Mouse (Mus musculus) heart, embryonic 12.5 days (tissue): ENCODE measurements around the gene Acss1. TPM values are rescaled to one million over a fixed set of nuclear protein-coding genes. Genes with fewer than 3 reads are reported as not detected.

Experiments used
- ATAC-seq: fragments of 200-750 bp; cut with Nextera tagmentation; 2 replicates; pipeline ENCODE4 v1.8.0; 2017; ENCODE audit warnings: moderate TSS enrichment, moderate library complexity; ENCODE audit not compliant: insufficient number of reproducible peaks, low FRiP score
- H3K27ac ChIP-seq: fragments of 300-500 bp; sonication (generic); 2 replicates; pipeline ENCODE4 v1.5.1; 2016; ENCODE audit warnings: mild to moderate bottlenecking, moderate library complexity; ENCODE audit not compliant: poor library complexity, severe bottlenecking
- H3K27me3 ChIP-seq: fragments of 300-500 bp; sonication (generic); replicated peaks from 2 replicates; pipeline ENCODE4 v1.6.1; 2016; ENCODE audit warnings: mild to moderate bottlenecking, moderate library complexity
- H3K36me3 ChIP-seq: fragments of 300-500 bp; sonication (generic); 2 replicates; pipeline ENCODE4 v1.6.1; 2016; ENCODE audit warnings: mild to moderate bottlenecking, moderate library complexity
- H3K4me1 ChIP-seq: fragments of 300-500 bp; sonication (generic); replicated peaks from 2 replicates; pipeline ENCODE4 v1.6.1; 2016; ENCODE audit warnings: mild to moderate bottlenecking
- H3K4me2 ChIP-seq: fragments of 300-500 bp; sonication (generic); 2 replicates; pipeline ENCODE4 v1.6.1; 2016; ENCODE audit warnings: mild to moderate bottlenecking, moderate library complexity
- H3K4me3 ChIP-seq: fragments of 300-500 bp; sonication (generic); 2 replicates; pipeline ENCODE4 v1.5.1; 2016; ENCODE audit warnings: mild to moderate bottlenecking
- H3K9ac ChIP-seq: fragments of 300-500 bp; sonication (generic); 2 replicates; pipeline ENCODE4 v1.6.1; 2016; ENCODE audit warnings: mild to moderate bottlenecking, moderate library complexity
- H3K9me3 ChIP-seq: fragments of 300-500 bp; sonication (generic); replicated peaks from 2 replicates; pipeline ENCODE4 v1.6.1; 2016; ENCODE audit warnings: mild to moderate bottlenecking, moderate library complexity
- WGBS: fragments of 180-500 bp; shearing (Covaris S2); methylation state at CpG from one replicate; pipeline ENCODE4 v1.1.7; 2016; 5-methylcytosine and 5-hydroxymethylcytosine counted together
- polyA plus RNA-seq: library from polyadenylated mRNA; unstranded; fragments of >200 nt; fragmentation: Nextera tagmentation; extraction: Ambion mirVana; gene quantifications from 2 replicates; pipeline ENCODE4 v1.2.1, GENCODE M21; 2016

Gene Acss1
- polyA plus RNA-seq, 1 experiment from 2014 or later = 12.7 TPM

DNA sequence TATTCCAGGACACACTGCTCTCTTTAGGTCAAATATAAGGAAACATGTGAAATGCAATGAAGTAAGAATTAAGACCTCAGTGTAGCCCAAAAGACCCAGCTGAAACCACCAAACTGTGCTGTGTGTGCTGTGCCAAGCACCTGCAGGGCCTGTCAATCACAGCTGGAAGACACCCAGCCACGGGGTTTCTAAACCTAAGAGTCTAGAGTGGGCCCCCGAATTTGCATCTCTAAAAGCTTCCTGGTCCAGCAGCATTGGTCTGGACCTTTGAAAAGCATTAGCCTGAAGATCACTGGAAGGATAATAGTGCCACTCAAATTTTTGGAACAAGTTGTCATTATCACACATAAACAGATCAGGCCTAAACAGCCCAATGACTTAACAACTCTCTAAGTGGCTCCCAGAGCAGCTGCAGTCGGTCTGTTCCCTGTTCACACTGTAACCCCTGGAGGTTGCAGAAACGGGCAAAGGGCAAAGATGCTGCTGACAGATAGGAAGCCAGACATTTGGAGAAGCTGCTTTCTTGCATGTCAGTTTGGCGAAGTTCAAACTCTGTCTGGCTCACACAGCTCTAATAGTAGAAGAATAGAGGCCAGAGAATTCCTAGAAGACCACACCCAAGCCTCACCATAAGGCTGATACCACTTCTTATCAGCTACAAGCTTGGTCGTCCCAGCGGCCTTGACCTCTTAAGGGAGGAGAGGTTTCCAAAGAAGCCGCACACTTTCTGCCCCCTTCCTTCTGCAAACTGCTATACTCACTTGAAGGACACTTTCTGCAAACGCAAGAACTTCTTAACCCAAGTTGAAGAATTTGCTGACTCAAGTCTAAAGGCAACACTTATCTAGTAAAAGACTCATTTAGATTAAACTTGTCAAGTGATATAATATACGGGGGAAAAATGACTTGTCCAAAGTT is 2.5 kb downstream of the Acss1 start:
- H3K4me3 ChIP-seq = no peak overlapping the region
- peaks cover 37% of the 10 kb centered on the region for H3K4me1 ChIP-seq
- WGBS = 36% methylated on average over 10 of the region's 10 CpGs
- peaks cover 6% of the 10 kb centered on the region; the same call in 1 of the 2 replicates for H3K27me3 ChIP-seq
- peak overlapping the region; percentile 49 for H3K27ac ChIP-seq
- H3K36me3 ChIP-seq = no peaks in the 10 kb centered on the region
- ATAC-seq = peak; percentile 36
- no peaks in the 10 kb centered on the region for H3K9me3 ChIP-seq
- peak overlapping the region; percentile 19; the same call in 1 of the 2 replicates for H3K4me2 ChIP-seq
- no peak overlapping the region for H3K9ac ChIP-seq

GRCm38 (mm10) chr2:150665006-150665405 is 3.3 kb downstream of the Acss1 start:
- ATAC-seq = no peak
- 51% methylated on average over 2 of the region's 2 CpGs for WGBS

DNA sequence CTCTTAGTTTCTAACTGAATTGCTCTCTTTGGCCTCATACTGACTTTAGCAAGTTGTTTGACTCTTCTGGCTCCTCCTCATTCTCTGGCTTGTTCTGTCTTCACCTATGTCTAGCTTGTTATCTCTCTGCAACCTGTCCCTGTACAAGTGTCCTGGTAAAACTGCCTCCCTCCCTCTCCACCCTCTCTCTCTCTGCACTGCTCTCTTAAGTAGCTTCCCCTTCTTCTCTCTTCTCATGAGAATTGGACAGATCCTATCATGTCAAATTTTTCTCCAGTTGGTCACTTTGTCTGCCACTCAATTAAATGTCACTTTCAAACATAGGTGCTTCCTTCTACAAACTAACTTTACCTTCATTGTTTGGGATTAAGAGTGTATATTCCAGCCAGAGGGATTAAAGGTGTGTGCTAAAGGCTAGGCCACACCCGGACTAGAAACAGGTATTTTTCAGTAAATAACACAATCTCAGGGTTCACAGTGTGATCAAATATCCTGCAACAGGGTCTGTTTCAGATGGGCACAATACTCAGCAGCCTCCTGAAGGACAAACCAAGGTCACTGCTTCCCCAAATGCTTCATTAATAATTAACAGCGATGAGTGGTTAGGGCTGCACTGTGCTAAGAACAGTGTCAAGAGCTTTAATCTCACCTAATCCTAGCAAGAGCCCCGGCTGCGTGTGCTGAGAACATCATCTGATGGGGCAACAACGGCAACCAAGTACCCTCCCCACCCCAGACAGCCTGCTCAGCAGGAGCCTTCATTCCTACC is 4.0 kb downstream of the Acss1 start:
- H3K4me3 ChIP-seq = no peak overlapping the region
- H3K4me1 ChIP-seq = peaks cover 42% of the 10 kb centered on the region
- no peaks in the 10 kb centered on the region for H3K9me3 ChIP-seq
- 60% methylated on average over 5 of the region's 5 CpGs for WGBS
- H3K27ac ChIP-seq = no peak overlapping the region
- H3K27me3 ChIP-seq = 0 out of 2 replicates have a peak, but pooled peaks cover 4% of the 10 kb centered on the region
- H3K9ac ChIP-seq = no peak overlapping the region
- H3K4me2 ChIP-seq = peak overlapping the region; percentile 12
- H3K36me3 ChIP-seq = no peaks in the 10 kb centered on the region
- no peak for ATAC-seq

More at GRCm38 (mm10) chr2:150665006-150665405, 3.3 kb downstream of the Acss1 start:
- H3K9me3 ChIP-seq = no peaks in the 10 kb centered on the region
- H3K4me3 ChIP-seq = no peak overlapping the region
- H3K27ac ChIP-seq = 0 out of 2 replicates have a peak overlapping the region, but pooled peaks have one; percentile 49
- peaks cover 41% of the 10 kb centered on the region for H3K4me1 ChIP-seq
- H3K36me3 ChIP-seq = no peaks in the 10 kb centered on the region
- H3K27me3 ChIP-seq = 0 out of 2 replicates have a peak, but pooled peaks cover 4% of the 10 kb centered on the region
- H3K9ac ChIP-seq = no peak overlapping the region
- H3K4me2 ChIP-seq = peak overlapping the region; percentile 19

DNA sequence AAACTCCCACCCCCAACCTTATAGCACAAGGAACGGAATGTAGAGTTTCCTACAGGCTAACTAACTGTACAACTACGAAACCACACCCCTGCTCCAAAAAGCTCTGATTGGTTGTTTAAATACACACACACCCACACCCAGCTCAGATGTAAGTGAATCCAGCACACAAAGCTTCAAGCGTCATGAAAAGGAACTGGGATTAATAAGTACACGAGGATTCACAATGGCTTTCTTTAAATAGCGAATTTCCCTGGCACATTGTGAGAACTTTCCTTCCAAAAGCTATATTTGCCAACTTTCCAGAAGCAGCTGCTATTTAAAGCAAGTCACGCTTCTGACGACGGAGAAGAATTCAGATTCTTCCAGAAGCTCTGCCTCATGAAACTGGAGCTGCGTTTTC is 5.0 kb downstream of the Acss1 start:
- Histone ChIP-seq H3K27ac (no peak overlapping the region; the same call in 1 of the 2 replicates), H3K4me2 (0 out of 2 replicates have a peak overlapping the region, but pooled peaks have one; percentile 7), H3K4me3 (no peak overlapping the region), H3K36me3 (no peaks in the 10 kb centered on the region), H3K4me1 (peaks cover 37% of the 10 kb centered on the region), H3K9ac (no peak overlapping the region), H3K9me3 (no peaks in the 10 kb centered on the region), H3K27me3 (0 out of 2 replicates have a peak, but pooled peaks cover 4% of the 10 kb centered on the region)
- 50% methylated on average over 9 of the region's 9 CpGs for WGBS
- ATAC-seq = no peak

DNA sequence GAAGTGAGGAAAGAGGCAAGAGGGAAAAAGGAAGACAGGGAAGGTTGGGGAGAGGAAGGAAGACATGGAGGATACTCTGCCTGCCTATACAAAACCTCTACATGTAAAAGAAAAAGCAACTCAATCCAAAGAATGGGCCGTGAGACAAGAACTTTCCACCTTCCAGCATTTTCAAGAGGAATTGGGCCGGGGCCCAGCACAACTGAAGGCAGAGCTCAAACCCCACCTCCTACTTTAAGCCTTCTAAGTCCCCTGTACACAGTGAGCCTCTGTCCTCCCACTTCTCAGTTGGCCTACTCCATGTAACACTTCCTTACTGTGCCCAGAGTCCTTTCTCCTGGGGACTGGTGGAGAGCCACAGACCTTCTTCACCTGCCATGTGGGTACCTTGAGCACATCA is 6.3 kb downstream of the Acss1 start:
- Histone ChIP-seq H3K36me3 (peaks cover 4% of the 10 kb centered on the region; the same call in 1 of the 2 replicates), H3K4me3 (no peak overlapping the region), H3K9me3 (0 out of 2 replicates have a peak, but pooled peaks cover 2% of the 10 kb centered on the region), H3K9ac (no peak overlapping the region), H3K4me2 (no peak overlapping the region), H3K27ac (no peak overlapping the region), H3K27me3 (0 out of 2 replicates have a peak, but pooled peaks cover 3% of the 10 kb centered on the region), H3K4me1 (peaks cover 31% of the 10 kb centered on the region)
- 70% methylated on average over 2 of the region's 2 CpGs for WGBS
- ATAC-seq = no peak

DNA sequence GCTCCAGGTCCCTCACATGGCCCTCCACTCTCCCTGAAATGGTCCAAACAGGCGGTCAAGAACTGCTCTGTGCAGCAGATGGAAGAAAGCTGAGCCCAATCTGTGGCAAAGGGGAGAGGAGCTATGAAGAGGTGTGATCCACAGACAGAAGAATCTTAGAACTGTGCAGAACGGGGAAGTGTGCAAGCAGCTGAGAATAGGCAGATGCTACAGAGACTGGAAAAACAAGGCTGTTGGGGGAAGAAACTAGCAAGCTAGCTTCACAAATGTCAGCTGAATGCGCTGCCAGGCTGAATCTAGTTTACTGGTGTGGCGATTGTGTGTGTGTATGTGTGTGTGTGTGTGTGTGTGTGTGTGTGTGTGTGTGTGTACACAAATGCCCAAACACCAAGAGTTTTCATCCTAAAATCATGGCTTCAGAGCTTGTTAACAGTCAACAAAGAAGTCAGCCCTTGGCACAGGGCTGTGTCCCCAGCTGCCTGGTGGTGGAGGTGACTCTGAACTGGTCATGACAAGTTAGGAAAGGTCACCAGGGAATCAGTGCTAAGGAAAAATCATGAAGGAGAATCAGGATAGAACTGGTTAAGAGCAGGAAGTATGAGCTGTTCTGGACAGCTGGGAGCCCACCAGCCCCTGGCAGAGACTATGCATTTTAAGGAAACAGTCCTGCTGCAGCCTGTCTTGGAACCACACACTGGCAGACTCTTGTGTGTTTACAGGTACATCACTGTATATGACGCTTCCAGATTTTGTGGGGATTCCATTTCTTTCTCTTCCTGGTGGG is 7.4 kb downstream of the Acss1 start:
- 82% methylated on average over 5 of the region's 5 CpGs for WGBS
- no peak overlapping the region for H3K4me3 ChIP-seq
- H3K9ac ChIP-seq = no peak overlapping the region
- H3K4me2 ChIP-seq = no peak overlapping the region
- H3K4me1 ChIP-seq = peaks cover 25% of the 10 kb centered on the region
- H3K36me3 ChIP-seq = peaks cover 4% of the 10 kb centered on the region; the same call in 1 of the 2 replicates
- no peaks in the 10 kb centered on the region for H3K27me3 ChIP-seq
- ATAC-seq = no peak
- 0 out of 2 replicates have a peak, but pooled peaks cover 2% of the 10 kb centered on the region for H3K9me3 ChIP-seq
- H3K27ac ChIP-seq = no peak overlapping the region

DNA sequence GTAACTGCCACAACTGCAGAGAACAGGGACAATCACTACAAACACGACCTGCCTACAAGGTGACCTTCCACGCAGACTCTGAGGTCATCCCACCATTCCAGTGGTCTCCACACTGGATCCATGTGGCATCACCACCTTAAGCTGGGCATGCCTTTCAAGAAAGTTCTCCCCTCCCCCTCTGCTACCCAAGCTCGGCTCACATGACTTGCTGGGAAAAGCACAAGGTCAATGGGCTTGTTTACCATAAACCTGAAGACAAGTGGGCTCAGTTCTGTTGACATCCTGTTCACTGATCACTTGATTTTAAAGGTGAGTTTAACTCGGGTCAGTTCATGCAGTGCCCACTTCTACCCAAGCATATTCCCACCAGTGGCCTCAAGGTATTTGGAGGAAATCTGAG is 8.3 kb downstream of the Acss1 start:
- 61% methylated on average over 4 of the region's 4 CpGs for WGBS
- Histone ChIP-seq H3K4me3 (no peak overlapping the region), H3K9ac (no peak overlapping the region), H3K4me2 (no peak overlapping the region), H3K36me3 (peaks cover 4% of the 10 kb centered on the region; the same call in 1 of the 2 replicates), H3K9me3 (0 out of 2 replicates have a peak, but pooled peaks cover 2% of the 10 kb centered on the region), H3K27ac (no peak overlapping the region), H3K4me1 (peaks cover 24% of the 10 kb centered on the region), H3K27me3 (no peaks in the 10 kb centered on the region)
- ATAC-seq = no peak

GRCm38 (mm10) chr2:150656975-150657768 is 11.1 kb downstream of the Acss1 start:
- Histone ChIP-seq H3K36me3 (peaks cover 4% of the 10 kb centered on the region; the same call in 1 of the 2 replicates), H3K9ac (no peak overlapping the region), H3K27me3 (no peaks in the 10 kb centered on the region), H3K4me3 (no peak overlapping the region), H3K4me1 (peaks cover 5% of the 10 kb centered on the region; the same call in 1 of the 2 replicates), H3K9me3 (0 out of 2 replicates have a peak, but pooled peaks cover 2% of the 10 kb centered on the region), H3K4me2 (no peak overlapping the region), H3K27ac (no peak overlapping the region)
- no peak for ATAC-seq
- 75% methylated on average over 8 of the region's 8 CpGs for WGBS

DNA sequence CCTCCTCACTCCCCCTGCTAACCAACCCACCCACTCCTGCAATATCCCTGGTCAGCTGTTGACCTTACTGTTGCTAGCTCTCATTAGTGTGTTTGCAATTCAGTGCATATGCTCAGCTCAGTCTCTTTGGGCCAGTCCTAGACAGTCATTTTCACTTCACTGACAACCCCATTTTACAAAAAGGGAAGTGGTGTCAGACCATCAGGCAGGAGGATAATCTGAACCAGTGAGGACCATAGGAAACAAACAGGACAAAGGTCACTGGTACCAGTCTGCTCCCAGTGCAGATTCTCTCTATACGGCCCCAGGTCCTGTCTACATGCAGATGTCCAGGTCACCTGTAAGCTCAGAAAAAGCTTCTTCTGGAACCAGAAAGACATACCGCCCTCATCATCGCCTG is 12.2 kb downstream of the Acss1 start:
- no peak overlapping the region for H3K9ac ChIP-seq
- peaks cover 7% of the 10 kb centered on the region for H3K4me1 ChIP-seq
- 0 out of 2 replicates have a peak, but pooled peaks cover 2% of the 10 kb centered on the region for H3K9me3 ChIP-seq
- peaks cover 4% of the 10 kb centered on the region; the same call in 1 of the 2 replicates for H3K36me3 ChIP-seq
- no peaks in the 10 kb centered on the region for H3K27me3 ChIP-seq
- 96% methylated on average over 3 of the region's 3 CpGs for WGBS
- no peak overlapping the region for H3K4me3 ChIP-seq
- ATAC-seq = no peak
- no peak overlapping the region for H3K4me2 ChIP-seq
- H3K27ac ChIP-seq = no peak overlapping the region
